Mouse (Mus musculus) layer of hippocampus, postnatal 36 days (tissue): Measurements from ENCODE around the gene Kctd14. TPM values are rescaled to one million over a fixed set of nuclear protein-coding genes. Genes with fewer than 3 reads are reported as not detected.
"Not testable (repeated sequence)": the region's sequence is repeated elsewhere in the genome, so short reads cannot be mapped to it uniquely, and the experiment has no call there.

ENCODE experiments used
- DNase-seq, 2 experiments: peaks; one replicate each; pipeline ENCODE4 v3.0.0; 2022
- total RNA-seq, 2 experiments: library from RNA; stranded (reverse); gene quantifications; 2 replicates each; pipeline ENCODE4 v1.2.3; 2021

Gene Kctd14
- 1 to 10 TPM; 4.3 to 4.8 TPM for total RNA-seq

GRCm38 (mm10) chr7:97451023-97451422 is at the start of gene Kctd14:
Kctd14 (plus strand) TSS chr7:97451323.
- DNase-seq = not testable (repeated sequence)

- DNase-seq = no peak
Measured at GRCm38 (mm10) chr7:97407145-97407544, 44.0 kb upstream of the Kctd14 start.

GRCm38 (mm10) chr7:97411106-97411505 is 40.0 kb upstream of the Kctd14 start:
- DNase-seq = no peak

GRCm38 (mm10) chr7:97411575-97411974 is 39.5 kb upstream of the Kctd14 start:
- DNase-seq = no peak

GRCm38 (mm10) chr7:97413981-97414380 is 37.1 kb upstream of the Kctd14 start:
- DNase-seq = no peak

- DNase-seq = no peak
Measured at GRCm38 (mm10) chr7:97414426-97414825, 36.7 kb upstream of the Kctd14 start.

GRCm38 (mm10) chr7:97414915-97415687 is 36.0 kb upstream of the Kctd14 start:
- DNase-seq = no peak

GRCm38 (mm10) chr7:97416473-97416872 is 34.6 kb upstream of the Kctd14 start:
- DNase-seq = no peak

GRCm38 (mm10) chr7:97416906-97417777 is 34.0 kb upstream of the Kctd14 start, which contains the start of gene Thrsp:
Thrsp (minus strand) TSS chr7:97417730.
- peak; percentile 72 to 79 for DNase-seq

- no peak for DNase-seq
Measured at GRCm38 (mm10) chr7:97418717-97419116, 32.4 kb upstream of the Kctd14 start.

- DNase-seq = no peak
Measured at GRCm38 (mm10) chr7:97419163-97419562, 32.0 kb upstream of the Kctd14 start.

- DNase-seq = no peak
Measured at GRCm38 (mm10) chr7:97420406-97420805, 30.7 kb upstream of the Kctd14 start.

GRCm38 (mm10) chr7:97420958-97421651 is 30.0 kb upstream of the Kctd14 start:
- peak; percentile 42 to 48 for DNase-seq

- no peak for DNase-seq
Measured at GRCm38 (mm10) chr7:97423754-97424153, 27.4 kb upstream of the Kctd14 start.

GRCm38 (mm10) chr7:97424621-97425245 is 26.4 kb upstream of the Kctd14 start:
- DNase-seq = peak; percentile 79 to 83

GRCm38 (mm10) chr7:97426566-97426965 is 24.6 kb upstream of the Kctd14 start:
- DNase-seq = no peak

GRCm38 (mm10) chr7:97427296-97427695 is 23.8 kb upstream of the Kctd14 start:
- DNase-seq = no peak

GRCm38 (mm10) chr7:97427778-97428420 is 23.2 kb upstream of the Kctd14 start:
- DNase-seq = peak in 1 of 2 experiments; percentile 24

- no peak for DNase-seq
Measured at GRCm38 (mm10) chr7:97429705-97430104, 21.4 kb upstream of the Kctd14 start.

- DNase-seq = not testable (repeated sequence)
Measured at GRCm38 (mm10) chr7:97433517-97433916, 17.6 kb upstream of the Kctd14 start.

GRCm38 (mm10) chr7:97434517-97434916 is 16.6 kb upstream of the Kctd14 start:
- no peak for DNase-seq

- DNase-seq = no peak
Measured at GRCm38 (mm10) chr7:97438986-97439385, 12.1 kb upstream of the Kctd14 start.
